Mouse (Mus musculus): Measurements from ENCODE around the gene Lad1. TPM values are rescaled to one million over a fixed set of nuclear protein-coding genes. Genes with fewer than 3 reads are reported as not detected.

Lad1 gene
- polyA plus RNA-seq (2017; shearing (Covaris generic)): 1 to 10 TPM in 1 of 2 experiments, under 1 TPM in 1; 0.20 to 1.3 TPM

DNA sequence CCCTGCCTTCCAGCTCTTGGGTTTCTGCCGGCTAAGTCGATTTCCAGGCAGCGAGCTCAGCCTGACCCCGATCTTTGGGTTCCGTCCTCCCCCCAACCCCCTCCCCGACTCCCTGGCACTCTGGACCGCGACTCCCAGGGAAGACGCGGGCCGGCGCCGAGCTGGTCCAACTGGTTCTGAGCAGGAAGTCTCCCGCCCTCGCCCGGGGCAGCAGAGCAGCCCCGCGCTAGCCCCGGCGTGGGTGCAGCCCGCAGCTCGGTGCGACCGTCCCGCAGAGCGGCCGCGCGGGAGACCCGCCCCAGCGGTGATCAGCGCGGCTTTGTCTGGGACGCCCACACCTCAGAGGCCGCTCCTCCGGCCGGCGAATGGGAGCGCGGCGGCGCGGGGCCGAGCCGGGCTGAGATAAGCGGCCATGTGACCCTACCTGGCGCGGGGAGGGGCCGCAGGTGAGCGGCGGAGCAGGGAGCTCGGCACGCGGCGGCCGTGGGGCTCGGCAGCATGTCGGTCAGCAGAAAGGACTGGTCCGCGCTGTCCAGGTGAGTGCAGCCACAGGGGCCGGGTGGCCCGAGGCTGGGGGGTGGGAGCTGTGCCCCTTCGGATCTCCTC, at the start of gene Lad1:
Lad1 (plus strand) TSS at position 118 of the 606 bp plus-strand sequence.

DNA sequence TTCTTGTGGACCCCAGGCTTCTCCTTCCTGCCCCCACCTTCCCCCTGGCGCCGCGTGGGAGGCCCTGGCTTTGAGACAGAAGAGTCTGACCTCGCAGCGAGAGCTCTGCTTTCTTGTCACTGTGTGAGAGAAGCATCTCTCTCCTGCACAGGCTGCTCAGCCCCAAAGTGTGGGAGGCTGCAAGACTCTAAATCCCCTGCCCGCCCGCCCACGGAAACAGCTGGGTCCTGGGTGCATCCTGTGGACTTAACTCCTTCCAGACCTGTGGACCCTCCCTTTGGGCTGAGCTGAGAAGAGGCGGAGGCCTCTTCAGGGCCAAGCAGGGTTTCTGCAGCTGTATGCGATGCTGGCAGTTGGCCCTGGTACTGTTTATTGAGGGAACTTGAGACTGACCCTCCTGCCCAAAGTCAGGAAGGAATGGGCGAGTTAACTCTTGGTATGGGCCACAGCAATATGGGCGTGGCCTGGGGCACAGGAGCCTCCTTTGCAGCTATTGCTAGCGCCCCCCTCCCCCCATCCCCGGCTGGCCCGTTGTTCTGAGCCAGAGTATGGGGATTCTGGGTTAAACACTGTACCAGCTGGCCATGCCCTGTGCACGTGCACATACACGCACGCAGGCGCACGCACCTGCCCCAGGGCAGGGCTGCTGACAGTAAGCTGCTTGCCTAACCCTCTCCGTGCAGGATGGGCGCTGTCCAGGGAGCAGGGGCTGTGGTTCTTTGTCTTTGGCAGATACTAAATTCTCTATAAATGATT, 39.4 kb upstream of the Lad1 start, which contains the start of gene Tnni1:
Tnni1 (plus strand) TSS at position 655 of the 756 bp plus-strand sequence.

DNA sequence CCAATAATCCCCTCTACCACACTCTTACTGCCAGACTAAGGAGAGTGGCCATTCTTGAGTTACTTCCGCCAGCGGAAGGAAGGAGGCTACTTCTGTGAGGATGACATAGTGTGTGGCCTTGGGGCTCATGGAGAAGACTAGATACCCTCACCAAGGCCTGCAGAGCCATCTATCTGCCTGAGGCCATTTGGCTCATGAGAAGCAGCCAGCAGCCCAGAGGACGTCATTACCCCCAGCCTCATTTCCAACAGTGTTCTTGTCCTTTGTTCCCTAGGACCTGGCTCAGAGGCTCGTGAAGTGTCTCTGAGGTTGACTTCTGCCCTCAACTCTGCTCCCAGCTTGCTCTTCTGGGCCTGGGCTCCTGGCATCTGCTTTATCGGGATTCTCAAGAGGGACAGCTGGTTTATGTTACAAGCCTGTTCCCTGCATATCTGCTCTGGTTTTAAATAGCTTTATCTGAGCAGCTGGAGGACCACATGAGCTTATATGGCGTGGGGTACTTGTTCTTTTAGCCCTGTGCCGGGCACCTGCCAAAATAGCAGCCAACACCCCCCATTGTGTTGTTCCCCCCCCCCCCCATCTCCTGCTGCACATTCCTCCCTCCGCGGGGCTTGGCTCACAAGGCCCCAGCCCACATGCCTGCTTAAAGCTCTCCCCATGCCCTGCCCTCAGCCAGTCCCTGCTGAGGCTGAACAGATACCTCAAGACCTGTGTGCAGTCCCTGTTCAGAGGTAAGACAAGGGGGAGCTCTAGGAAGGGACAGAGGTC, 17.5 kb downstream of the Lad1 start, which contains the start of gene Tnnt2:
Tnnt2 (plus strand) TSS at position 639 of the 768 bp plus-strand sequence.

Other genes with a start within 250 kb of the Lad1 start
- under 1 TPM; 0.43 to 0.71 TPM for gene Nav1, start 211.3 kb upstream of the Lad1 start, polyA plus RNA-seq (2017; shearing (Covaris generic))
- 10 to 100 TPM; 84.6 to 88.4 TPM for gene Csrp1, start 98.5 kb upstream of the Lad1 start, polyA plus RNA-seq (2017; shearing (Covaris generic))
- gene Phlda3, start 52.5 kb upstream of the Lad1 start, polyA plus RNA-seq (2017; shearing (Covaris generic)): 1 to 10 TPM; 4.6 to 6.7 TPM
- gene Tnni1, start 39.2 kb upstream of the Lad1 start, polyA plus RNA-seq (2017; shearing (Covaris generic)): 1 to 10 TPM in 1 of 2 experiments, not detected in 1; 2.6 TPM
- gene Tnnt2, start 17.8 kb downstream of the Lad1 start, polyA plus RNA-seq (2017; shearing (Covaris generic)): 1 to 10 TPM in 1 of 2 experiments, not detected in 1; 1.8 TPM
- gene Pkp1, start 100.6 kb downstream of the Lad1 start, polyA plus RNA-seq (2017; shearing (Covaris generic)): under 1 TPM; 0.08 to 0.53 TPM
- gene Igfn1, start 187.7 kb downstream of the Lad1 start, polyA plus RNA-seq (2017; shearing (Covaris generic)): under 1 TPM; 0.04 to 0.80 TPM
- 10 to 100 TPM; 20.6 to 34.9 TPM for gene Tmem9, start 189.6 kb downstream of the Lad1 start, polyA plus RNA-seq (2017; shearing (Covaris generic))
- not detected for gene Ascl5, start 232.2 kb downstream of the Lad1 start, polyA plus RNA-seq (2017; shearing (Covaris generic))
- gene Cacna1s, start 234.2 kb downstream of the Lad1 start, polyA plus RNA-seq (2017; shearing (Covaris generic)): 1 to 10 TPM in 1 of 2 experiments, under 1 TPM in 1; 0.37 to 4.2 TPM